Mouse (Mus musculus) retina, embryonic 14.5 days (tissue): ENCODE measurements around the gene Fig4.

Experiments
- DNase-seq: peaks from one replicate; pipeline ENCODE4 v3.0.0-alpha.2; 2015; ENCODE audit warnings: low spot score

The Fig4 gene

GRCm38 (mm10) chr10:41214083-41214482 lies 89.0 kb downstream of the Fig4 start:
- no peak for DNase-seq

DNA sequence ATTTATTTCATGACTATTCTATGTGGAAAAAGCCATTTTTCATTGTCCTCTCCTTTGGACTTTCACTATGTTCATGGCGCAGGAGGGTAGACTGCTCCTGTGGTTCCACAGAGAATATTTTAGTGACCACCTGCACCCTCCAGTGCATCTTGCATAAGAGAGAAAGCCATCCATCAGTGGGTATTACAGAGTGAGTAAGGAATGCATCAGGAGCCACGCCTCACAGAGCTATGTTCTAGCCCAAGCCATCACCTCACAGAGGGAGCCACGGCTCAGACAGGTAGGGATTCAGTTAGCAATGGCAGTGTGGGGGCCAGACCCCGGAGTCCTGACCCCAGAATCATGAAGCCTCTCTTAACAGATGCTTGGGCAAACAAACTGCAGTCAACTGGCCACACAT lies 93.5 kb downstream of the Fig4 start:
- no peak for DNase-seq

- peak; percentile 41 for DNase-seq
Measured at GRCm38 (mm10) chr10:41208860-41209377, 94.1 kb downstream of the Fig4 start.

GRCm38 (mm10) chr10:41205647-41206046 lies 97.4 kb downstream of the Fig4 start:
- no peak for DNase-seq

DNA sequence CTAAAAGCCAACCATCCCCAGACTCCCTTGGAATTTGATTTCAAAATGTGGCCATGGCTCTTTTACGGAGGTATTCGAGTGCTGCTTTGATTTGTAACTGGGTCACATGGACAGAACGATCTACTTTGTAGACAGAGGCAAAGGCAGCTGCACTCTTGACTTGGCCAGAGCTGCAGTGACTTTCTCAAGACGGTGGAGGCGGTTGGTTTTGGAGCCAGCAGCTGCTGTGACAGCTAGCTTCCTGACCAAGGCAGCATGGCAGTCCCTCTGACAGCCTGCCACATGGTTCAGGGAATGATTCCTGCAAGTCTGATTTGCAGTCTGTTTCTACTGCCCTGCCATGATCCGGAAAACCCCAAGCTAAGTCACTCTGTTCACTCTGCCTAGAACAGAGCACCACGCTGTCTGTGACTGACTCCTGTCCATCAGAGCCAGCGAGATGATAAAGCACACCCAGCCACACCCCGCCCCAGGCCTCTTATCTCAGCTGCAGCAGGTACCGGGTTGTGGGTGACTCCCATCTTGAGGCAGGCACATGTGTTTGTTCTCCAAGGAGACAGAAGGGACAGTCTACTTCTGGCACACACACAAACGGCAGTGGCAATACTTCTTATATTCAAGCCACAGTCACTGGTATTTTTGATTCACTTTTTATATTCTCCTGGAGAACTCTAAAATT lies 98.3 kb downstream of the Fig4 start:
- no peak for DNase-seq

- no peak for DNase-seq
Measured at GRCm38 (mm10) chr10:41204191-41204590, 98.9 kb downstream of the Fig4 start.

GRCm38 (mm10) chr10:41198719-41199118 lies 104.3 kb downstream of the Fig4 start:
- no peak for DNase-seq

DNA sequence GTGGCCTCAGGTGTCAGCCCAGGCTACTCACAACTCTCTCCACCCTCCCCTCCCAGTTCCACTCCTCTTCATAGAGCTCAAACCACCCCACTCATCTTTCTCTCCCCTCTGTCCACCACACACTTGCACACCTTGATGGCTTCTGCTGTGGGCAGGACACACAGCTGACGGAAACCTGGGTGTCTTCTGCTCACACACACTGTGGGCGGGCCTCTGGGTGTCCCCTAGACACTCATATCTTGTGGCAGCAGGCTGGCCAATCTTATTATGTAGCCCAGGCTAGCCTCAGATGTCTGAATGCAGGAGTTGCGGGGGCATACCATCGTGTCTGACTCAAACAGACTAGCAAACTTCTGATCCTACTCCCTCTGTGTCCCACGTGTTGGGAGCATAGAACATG lies 105.3 kb downstream of the Fig4 start:
- no peak for DNase-seq

DNA sequence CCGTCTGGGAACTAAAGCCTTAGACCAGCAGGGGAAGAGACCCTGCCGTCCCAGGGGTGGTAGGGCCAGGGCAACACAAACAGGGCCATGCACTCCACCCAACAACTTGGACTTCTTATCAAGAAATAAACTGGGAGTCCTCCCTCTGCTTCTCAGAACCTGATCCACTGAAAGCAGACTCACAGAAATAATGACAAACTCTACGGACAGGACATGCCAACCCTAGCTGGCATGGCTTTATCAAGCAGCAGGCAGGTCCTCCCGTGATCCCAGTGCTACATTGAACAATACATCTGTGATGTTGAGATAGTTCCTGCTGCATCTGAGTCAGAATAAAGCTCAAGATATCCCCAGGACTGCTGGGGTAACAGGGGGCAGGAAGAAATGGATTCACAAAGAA lies 106.8 kb downstream of the Fig4 start:
- no peak for DNase-seq

DNA sequence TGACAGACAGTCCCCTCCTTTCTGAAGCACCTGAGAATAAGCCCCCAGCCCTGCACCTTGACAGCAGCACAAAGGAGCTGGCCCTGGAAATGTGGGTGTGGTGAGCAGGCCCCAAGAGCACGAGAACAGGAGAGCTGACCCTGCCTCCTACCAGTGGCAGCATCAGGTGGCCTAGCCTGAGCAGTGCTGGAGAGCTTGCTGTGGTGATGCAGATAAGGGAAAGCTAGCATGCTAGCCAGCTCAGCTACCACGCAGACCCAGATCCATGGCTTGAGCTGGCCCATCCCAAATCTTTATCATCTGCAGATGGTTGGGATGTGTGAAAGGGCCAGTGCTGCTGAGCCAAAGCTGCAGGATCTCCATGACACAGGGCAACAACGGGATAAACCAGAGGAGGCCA lies 113.7 kb downstream of the Fig4 start:
- no peak for DNase-seq

GRCm38 (mm10) chr10:41183975-41184374 lies 119.1 kb downstream of the Fig4 start:
- DNase-seq: no peak

DNA sequence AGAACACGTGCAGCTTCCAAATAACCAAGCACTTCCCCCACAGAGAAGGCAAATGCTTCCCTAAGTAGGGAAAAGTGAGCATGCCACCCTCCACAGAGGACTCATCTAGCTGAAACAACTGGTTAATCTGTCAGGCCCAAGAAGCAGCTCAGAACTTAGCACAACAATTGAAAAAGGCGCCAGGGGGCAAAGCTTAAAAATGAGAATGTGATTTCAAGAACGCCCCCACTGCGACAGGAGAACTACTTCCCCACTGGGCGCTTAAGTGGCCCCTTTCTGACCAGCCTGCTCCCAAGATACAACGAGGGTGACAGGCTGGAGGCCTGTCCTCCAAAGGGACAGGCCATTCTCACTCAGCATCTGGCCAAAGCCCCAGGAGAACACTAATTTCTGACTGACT lies 120.4 kb downstream of the Fig4 start:
- DNase-seq: no peak

DNA sequence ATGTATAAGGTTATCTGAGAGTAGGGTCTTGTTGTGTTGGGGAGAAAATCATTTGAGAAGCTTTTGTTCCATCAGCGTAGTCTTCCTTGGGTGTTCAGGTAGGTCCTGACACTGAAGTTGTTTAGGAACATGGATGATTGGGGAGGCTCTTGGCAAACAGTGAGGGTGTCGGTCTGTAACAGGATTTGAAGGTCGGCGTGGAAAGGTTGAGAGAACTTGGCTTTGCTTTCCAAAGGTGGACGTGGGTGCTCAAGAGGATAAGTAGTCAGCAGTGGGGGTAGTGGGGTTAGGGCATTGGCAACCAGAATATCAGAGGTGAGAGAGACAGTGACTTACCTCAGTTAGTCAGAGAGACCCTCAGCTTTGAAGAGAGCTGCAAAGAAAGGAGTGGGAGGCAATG lies 136.9 kb downstream of the Fig4 start:
- DNase-seq: no peak

GRCm38 (mm10) chr10:41163108-41163507 lies 140.0 kb downstream of the Fig4 start:
- no peak for DNase-seq

DNA sequence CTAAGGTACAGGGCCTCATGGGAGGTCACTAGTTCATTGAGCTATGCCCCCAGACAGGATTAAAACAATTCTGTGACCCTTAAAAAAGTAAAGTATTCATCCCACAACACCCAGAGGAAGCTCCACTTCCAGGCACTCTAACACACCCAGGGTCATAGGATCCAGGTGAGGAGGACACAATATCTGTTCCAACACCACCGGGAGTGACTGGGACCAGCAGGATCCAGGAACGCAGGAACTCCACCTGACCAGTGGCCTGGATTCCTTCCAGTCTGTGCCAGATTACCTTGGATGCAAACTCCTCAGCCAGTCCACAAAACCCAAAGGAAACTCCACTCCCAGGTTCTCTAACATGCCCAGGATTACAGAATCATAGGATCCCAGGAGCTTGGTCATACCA lies 145.8 kb downstream of the Fig4 start:
- no peak for DNase-seq

DNA sequence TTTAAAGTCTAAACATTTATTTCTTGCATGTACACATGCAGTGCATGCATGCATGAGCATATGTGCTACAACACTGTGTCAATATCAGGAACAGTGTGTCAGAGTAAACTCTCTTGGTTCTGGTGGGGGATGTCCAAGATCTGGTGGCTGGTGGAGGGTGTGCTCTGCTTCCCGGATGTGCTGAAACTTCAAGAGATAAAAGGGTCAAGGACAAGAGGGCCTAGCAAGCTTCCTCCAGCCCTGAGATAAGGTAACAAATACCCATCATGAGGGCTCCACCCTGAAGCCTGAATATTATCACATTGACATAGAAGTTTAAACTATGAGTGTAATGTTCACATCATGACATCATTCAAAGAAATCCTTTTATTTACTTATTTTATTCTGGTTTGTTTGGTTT lies 146.4 kb downstream of the Fig4 start:
- DNase-seq: no peak

GRCm38 (mm10) chr10:41153229-41153750 lies 149.8 kb downstream of the Fig4 start:
- DNase-seq: no peak

DNA sequence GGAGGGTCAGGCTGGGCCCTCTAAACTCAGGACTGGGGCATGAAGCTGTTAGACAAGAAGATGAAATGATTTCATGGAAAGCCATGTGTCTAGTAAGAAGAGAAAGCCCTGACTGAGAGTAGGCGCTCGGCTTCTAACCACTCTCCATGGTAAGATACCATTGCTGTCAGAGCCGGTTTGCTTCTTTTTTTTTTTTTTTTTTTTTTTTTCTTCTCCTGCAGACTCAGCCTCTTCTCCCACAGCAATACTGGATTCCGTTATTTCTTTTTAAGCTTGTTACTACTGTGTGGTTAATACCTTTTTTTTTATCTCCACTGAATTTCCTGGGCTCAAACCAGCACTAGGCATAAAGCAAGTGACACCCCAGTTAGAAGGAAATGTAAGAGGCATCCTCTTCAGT lies 151.2 kb downstream of the Fig4 start:
- DNase-seq: no peak

DNA sequence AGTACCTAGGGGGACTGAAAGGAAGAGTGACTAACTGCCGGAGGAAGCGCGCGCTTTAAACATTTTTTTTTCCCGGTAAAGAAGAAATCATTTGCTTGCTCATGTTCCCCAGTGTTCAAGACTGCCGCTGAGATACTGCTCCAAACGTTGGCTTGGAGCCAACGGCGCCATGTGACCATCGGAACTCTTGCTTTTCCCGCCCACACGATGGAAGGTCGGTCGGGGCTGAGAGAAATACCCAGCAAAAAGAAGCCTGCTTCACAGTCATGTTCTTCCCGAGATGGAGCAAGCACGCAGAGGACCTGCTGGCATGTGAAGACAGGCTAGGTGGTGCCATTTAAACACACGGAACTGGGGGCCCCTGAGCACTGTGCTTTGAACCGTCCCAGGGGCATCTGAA lies 151.6 kb downstream of the Fig4 start:
- DNase-seq: no peak

- DNase-seq: no peak
Measured at GRCm38 (mm10) chr10:41151021-41151420, 152.0 kb downstream of the Fig4 start.

DNA sequence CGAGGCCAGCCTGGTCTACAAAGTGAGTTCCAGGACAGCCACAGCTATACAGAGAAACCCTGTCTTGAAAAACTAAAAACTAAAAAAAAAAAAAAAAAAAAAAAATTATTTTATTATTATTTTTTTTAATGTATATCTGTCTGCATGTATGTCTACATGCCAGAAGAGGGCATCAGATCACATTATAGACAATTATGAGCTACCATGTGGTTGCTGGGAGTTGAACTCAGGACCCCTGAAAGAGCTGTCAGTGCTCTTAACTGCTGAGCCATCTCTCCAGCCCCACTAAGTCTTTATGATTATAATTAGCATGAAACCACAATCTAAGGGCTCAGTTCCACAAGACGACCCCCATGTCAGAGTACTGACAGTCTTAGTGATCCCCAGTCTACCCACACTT lies 152.6 kb downstream of the Fig4 start:
- DNase-seq: no peak

- DNase-seq: no peak
Measured at GRCm38 (mm10) chr10:41149307-41149706, 153.8 kb downstream of the Fig4 start.

DNA sequence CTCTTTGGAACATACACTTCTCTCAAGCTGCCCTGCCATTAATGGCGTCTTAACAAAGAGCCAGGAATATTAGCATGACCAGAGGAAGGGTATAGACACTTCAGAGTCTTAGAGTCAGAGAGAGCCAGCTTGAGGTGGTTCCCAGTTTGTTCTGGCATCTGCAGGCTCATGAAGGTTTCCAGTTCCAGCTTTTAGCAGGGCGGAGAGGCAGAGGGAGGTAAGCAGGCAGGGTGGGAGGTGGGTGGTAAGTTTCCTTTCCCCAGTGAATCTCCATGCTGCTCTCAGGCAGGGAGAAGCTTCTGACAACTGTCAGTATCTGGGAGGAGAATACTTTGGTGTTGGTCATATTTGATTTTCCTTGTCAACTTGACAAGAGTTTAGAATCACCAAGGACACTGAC lies 156.9 kb downstream of the Fig4 start:
- DNase-seq: no peak
